Mouse (Mus musculus) left cerebral cortex, adult 8-10 months (tissue): Measurements from ENCODE around the gene Calr4. TPM values are rescaled to one million over a fixed set of nuclear protein-coding genes. Genes with fewer than 3 reads are reported as not detected.
A peak's percentile ranks its signal among the peaks of the same experiment; 100 is the strongest.

Experiments
- DNase-seq, 2 experiments: peaks; one replicate each; pipeline ENCODE4 v3.0.0; 2022; ENCODE audit warnings: low spot score in 2 of 2
- total RNA-seq, 4 experiments: library from RNA; stranded (reverse); gene quantifications; 2 replicates each; pipeline ENCODE4 v1.2.4; 2022

Calr4 gene
- total RNA-seq, 4 experiments from 2014 or later, result 0.48 to 1.1 (median 0.68) TPM; not detected in 1

DNA sequence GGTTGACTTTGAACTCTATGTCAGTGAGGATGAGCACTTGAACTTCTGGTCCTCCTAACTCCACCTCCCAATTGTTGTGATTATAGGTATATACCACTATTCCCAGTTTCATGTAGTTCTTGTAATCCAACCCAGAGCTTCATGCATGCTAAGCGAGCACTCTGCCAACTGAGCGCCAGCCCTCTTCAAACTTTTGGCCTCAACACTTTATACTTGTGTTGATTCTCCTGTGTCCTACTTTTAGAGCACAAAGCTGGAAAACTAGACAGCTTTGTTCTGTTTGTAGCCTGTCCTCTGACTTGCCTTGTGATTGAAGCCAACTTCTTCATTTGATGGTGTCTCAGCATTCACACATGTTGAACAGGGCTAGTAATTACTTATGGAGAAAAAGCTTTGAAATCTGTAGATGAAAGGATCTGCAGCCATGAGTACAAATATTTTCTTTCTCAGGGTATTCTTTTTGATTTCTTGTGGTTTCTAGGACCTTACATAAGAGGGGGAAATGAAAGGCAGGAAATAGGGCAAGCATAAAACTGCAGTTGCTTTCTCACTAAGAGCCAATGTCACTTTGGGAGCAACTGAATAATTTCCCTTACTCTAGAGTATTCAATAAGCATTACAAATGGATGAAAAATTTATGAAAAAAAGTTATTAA is 39.4 kb downstream of the Calr4 start:
- peak in 1 of 2 experiments; percentile 12 for DNase-seq

DNA sequence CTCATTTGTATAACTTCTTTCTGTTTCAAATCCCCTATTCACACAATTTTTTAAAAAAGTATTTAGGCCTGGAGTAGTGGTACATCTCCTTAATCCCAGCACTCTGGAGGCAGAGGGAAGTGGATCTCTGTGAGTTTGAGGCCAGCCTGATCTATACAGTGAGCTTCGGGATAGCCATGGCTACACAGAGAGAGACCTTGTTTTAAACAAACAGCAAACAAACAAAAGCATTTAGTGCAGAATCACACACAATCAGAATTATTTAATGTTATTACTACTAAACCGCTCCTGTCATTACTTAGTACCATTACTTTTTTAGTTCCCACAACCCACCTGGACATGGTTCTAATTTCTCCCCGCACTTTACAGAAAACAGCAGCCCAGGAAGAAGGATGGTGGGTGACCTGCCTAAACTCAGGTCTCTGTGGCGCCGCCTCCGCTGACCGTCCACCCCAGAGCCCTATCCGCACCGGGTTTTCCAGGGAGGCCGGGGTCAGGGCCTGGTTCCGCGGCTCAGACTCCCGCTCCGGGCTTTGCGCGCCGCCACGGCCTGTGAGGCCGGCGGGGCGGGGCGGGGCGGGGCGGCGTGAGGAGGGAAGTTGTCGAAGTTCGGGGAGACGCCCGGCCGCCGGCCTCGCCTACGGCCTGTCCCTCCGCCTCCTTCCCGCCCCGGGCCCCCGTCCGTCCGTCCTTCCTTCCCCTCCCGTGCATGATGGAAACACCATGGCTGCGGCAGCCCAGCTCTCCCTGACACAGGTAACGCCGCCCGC is 45.6 kb downstream of the Calr4 start, which contains the start of gene Eps15:
Eps15 (plus strand) TSS at position 580 of the 770 bp plus-strand sequence.
- DNase-seq, result peak; percentile 56 to 71

- DNase-seq, result no peak
These were observed 46.3 kb downstream of the Calr4 start for GRCm38 (mm10) chr4:109280459-109281160.

- DNase-seq, result no peak
These were observed 46.9 kb downstream of the Calr4 start for GRCm38 (mm10) chr4:109281161-109281560.

DNA sequence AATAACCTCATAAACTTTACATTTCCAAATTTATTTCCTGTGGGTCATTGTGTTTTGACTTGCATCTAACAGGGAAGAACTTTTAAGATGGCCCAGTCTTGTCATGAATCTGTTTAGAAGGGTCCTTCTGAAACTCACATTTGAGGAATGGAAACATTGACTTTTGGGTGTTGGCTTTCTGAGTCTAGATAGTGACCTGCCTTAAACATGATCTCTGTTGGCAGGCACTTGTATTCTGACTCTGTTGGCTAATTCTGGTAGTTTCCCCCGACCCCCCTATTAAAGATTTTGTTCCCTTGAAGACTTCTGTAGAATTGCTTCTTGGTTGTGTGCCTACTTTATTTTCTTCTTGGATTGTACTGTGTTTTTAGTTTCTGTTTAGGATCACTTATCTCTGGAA is 47.7 kb downstream of the Calr4 start:
- DNase-seq, result no peak

GRCm38 (mm10) chr4:109294629-109295028 is 60.3 kb downstream of the Calr4 start:
- DNase-seq, result no peak

- DNase-seq, result no peak
These were observed 62.2 kb downstream of the Calr4 start for GRCm38 (mm10) chr4:109296510-109296909.

- DNase-seq, result no peak
These were observed 64.9 kb downstream of the Calr4 start for GRCm38 (mm10) chr4:109299136-109299535.

Other genes starting within 250 kb of the Calr4 start
- 100 to 1,000 TPM; 118 to 137 (median 123) TPM for gene Nrd1, start 233.8 kb upstream of the Calr4 start, total RNA-seq
- gene Osbpl9, start 32.2 kb upstream of the Calr4 start, total RNA-seq, result 10 to 100 TPM; 60.7 to 75.9 (median 72.2) TPM
- 100 to 1,000 TPM; 168 to 192 (median 175) TPM for gene Eps15, start 45.8 kb downstream of the Calr4 start, total RNA-seq
- 1 to 10 TPM; 3.8 to 5.8 (median 4.5) TPM for gene Ttc39a, start 172.1 kb downstream of the Calr4 start, total RNA-seq